Mouse (Mus musculus): ENCODE measurements at regions not wholly inside any gene's neighbourhood (a gene's known extent, or its start where the extent isn't known, plus 50 kb on each side); places are given as distances from the start of the nearest gene placed in this dataset.

GRCm38 (mm10) chr3:126491251-126491913 is 104.7 kb upstream of the Camk2d start:
- no peak overlapping the region for H3K27ac ChIP-seq
- WGBS: 32% methylated on average over 2 of the region's 2 CpGs
- peaks cover 7% of the 10 kb centered on the region for H3K4me1 ChIP-seq
- no peak overlapping the region for H3K9ac ChIP-seq
- no peak overlapping the region for H3K4me2 ChIP-seq
- H3K27me3 ChIP-seq: no peaks in the 10 kb centered on the region
- no peaks in the 10 kb centered on the region for H3K36me3 ChIP-seq (replicated peaks)
- ATAC-seq (ENCODE audit: low FRiP score): 0 out of 2 replicates have a peak, but pooled peaks have one; percentile 39
- no peak overlapping the region for H3K4me3 ChIP-seq (replicated peaks)
- no peaks in the 10 kb centered on the region for H3K9me3 ChIP-seq

DNA sequence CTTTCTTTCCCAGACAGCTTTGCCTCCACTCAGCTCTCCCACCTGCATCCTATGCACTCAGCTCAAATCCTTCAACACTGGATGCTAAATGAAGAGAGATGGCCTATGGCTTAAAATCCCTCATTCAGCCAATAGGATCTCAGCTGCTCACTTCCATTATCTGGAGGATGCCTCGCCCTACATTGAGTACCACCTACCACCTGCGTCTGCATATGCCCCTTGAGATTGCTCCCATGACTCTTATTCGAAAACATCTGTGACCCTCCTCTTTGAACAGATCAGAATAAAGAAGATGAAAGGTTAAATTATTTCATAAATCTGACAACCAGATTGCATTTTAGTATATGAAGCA is 104.2 kb upstream of the Camk2d start:
- Histone ChIP-seq H3K4me1 (peaks cover 7% of the 10 kb centered on the region), H3K27me3 (no peaks in the 10 kb centered on the region), H3K36me3 (replicated peaks) (no peaks in the 10 kb centered on the region), H3K4me3 (replicated peaks) (no peak overlapping the region), H3K9ac (no peak overlapping the region), H3K9me3 (no peaks in the 10 kb centered on the region), H3K4me2 (no peak overlapping the region), H3K27ac (no peak overlapping the region)
- WGBS: 82% methylated on average over 3 of the region's 3 CpGs
- ATAC-seq (ENCODE audit: low FRiP score): no peak

DNA sequence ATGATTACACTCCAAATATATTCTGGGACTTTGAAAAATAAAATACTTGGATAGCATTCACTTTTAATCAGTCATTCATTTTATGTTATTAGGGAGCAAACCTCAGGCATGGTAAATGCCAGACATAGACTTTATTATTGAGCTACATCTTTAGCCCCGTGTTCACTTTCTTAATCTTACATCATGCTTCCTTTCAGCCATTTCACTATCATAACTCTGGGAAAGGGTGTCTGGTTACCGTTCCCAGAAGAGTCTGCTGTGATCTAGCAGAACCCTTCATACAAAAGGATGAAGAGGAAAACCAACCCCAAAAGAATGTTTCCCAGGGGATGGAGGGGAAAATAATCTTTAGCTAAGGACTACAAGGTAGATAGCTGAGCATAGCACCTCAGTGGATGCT is 97.3 kb upstream of the Camk2d start:
- Histone ChIP-seq H3K4me2 (no peak overlapping the region), H3K27ac (no peak overlapping the region), H3K9ac (no peak overlapping the region), H3K27me3 (no peaks in the 10 kb centered on the region), H3K4me1 (no peaks in the 10 kb centered on the region), H3K36me3 (replicated peaks) (no peaks in the 10 kb centered on the region), H3K4me3 (replicated peaks) (no peak overlapping the region), H3K9me3 (no peaks in the 10 kb centered on the region)
- WGBS: 76% methylated on average over 2 of the region's 2 CpGs
- no peak for ATAC-seq (ENCODE audit: low FRiP score)

DNA sequence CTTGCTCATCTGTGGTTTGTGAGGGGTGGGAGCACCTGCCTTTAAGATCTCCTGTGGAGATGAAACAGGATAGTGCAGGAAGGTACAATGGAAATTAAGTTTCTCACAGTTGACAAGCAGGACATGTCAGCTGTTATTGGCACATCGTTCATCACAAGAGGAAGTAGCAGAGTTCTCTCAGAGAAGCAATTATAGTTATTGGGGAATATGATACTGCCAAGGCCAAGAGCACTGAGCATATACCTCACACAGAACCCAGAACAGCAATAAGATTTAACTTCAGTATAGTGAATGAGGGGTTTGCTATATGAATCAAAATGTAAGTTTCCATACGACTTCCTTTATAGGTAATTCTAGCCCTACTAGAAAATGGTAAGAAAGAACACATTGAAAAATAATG is 95.9 kb upstream of the Camk2d start:
- WGBS: 77% methylated on average over 2 of the region's 2 CpGs
- Histone ChIP-seq H3K4me1 (no peaks in the 10 kb centered on the region), H3K27ac (no peak overlapping the region), H3K4me2 (no peak overlapping the region), H3K4me3 (replicated peaks) (no peak overlapping the region), H3K36me3 (replicated peaks) (no peaks in the 10 kb centered on the region), H3K9me3 (no peaks in the 10 kb centered on the region), H3K27me3 (no peaks in the 10 kb centered on the region), H3K9ac (no peak overlapping the region)
- no peak for ATAC-seq (ENCODE audit: low FRiP score)

DNA sequence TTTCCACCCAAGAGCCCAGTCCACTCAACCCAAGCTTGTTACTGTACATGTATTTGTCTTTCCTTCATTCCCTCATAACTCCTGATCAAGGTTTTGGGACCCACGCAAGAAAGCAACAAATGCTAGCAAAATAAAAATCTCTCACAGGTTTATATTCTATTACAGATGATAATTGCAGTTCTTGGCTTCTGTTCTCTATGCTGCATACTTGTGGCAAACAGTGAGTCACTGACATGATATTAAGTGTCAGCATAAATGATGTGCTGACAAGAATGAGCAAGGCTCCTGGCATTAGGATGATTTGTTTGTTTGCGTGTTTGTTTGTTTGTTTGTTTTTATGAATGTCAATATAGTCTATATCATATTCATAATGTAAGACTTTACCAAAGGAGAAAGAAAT is 94.3 kb upstream of the Camk2d start:
- WGBS: 98% methylated on average over 2 of the region's 2 CpGs
- Histone ChIP-seq H3K4me2 (no peak overlapping the region), H3K27me3 (no peaks in the 10 kb centered on the region), H3K27ac (no peak overlapping the region), H3K9me3 (no peaks in the 10 kb centered on the region), H3K4me3 (replicated peaks) (no peak overlapping the region), H3K9ac (no peak overlapping the region), H3K36me3 (replicated peaks) (no peaks in the 10 kb centered on the region), H3K4me1 (no peaks in the 10 kb centered on the region)
- no peak for ATAC-seq (ENCODE audit: low FRiP score)

- 80% methylated on average over 1 of the region's 1 CpGs for WGBS
- Histone ChIP-seq H3K9me3 (peaks cover 4% of the 10 kb centered on the region; the same call in 1 of the 2 replicates), H3K4me1 (no peaks in the 10 kb centered on the region), H3K27me3 (no peaks in the 10 kb centered on the region), H3K36me3 (replicated peaks) (no peaks in the 10 kb centered on the region), H3K4me2 (no peak overlapping the region), H3K4me3 (replicated peaks) (no peak overlapping the region), H3K9ac (no peak overlapping the region), H3K27ac (no peak overlapping the region)
- ATAC-seq (ENCODE audit: low FRiP score): no peak
These were observed 90.4 kb upstream of the Camk2d start for GRCm38 (mm10) chr3:126505685-126506084.

GRCm38 (mm10) chr3:126514842-126515241 is 81.3 kb upstream of the Camk2d start:
- no peak overlapping the region for H3K27ac ChIP-seq
- no peak overlapping the region for H3K9ac ChIP-seq
- H3K4me2 ChIP-seq: no peak overlapping the region
- no peak overlapping the region for H3K4me3 ChIP-seq (replicated peaks)
- no peaks in the 10 kb centered on the region for H3K27me3 ChIP-seq
- H3K9me3 ChIP-seq: no peaks in the 10 kb centered on the region
- H3K36me3 ChIP-seq (replicated peaks): no peaks in the 10 kb centered on the region
- H3K4me1 ChIP-seq: peaks cover 5% of the 10 kb centered on the region; the same call in 1 of the 2 replicates
- ATAC-seq (ENCODE audit: low FRiP score): no peak
- WGBS: 23% methylated on average over 2 of the region's 2 CpGs

- WGBS: 56% methylated on average over 7 of the region's 7 CpGs
- Histone ChIP-seq H3K27me3 (no peaks in the 10 kb centered on the region), H3K4me2 (no peak overlapping the region), H3K4me3 (replicated peaks) (no peak overlapping the region), H3K9ac (no peak overlapping the region), H3K27ac (no peak overlapping the region), H3K9me3 (no peaks in the 10 kb centered on the region), H3K36me3 (replicated peaks) (no peaks in the 10 kb centered on the region), H3K4me1 (peaks cover 4% of the 10 kb centered on the region; the same call in 1 of the 2 replicates)
- peak; percentile 36; the same call in 1 of the 2 replicates for ATAC-seq (ENCODE audit: low FRiP score)
These were observed 61.8 kb upstream of the Camk2d start for GRCm38 (mm10) chr3:126534118-126534820.

DNA sequence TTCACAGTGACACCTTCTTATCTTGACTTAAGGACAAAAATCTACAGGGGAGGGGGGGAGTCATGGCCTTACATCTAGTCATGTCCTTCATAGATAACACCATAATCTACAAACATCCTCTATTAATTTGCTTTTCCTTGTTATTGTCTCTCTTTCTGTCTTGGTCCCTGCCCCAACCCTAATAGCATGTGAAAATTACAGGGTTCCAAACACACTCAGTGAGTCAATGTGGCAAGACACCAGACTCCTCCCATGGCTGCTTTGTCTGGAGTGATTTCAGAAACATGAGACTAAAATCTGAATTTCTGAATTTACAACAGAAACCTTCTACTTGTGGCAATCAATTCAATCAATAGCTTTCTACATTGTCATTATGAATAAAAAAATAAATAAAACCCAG is 60.8 kb upstream of the Camk2d start:
- no peak for ATAC-seq (ENCODE audit: low FRiP score)
- Histone ChIP-seq H3K9ac (no peak overlapping the region), H3K4me1 (peaks cover 4% of the 10 kb centered on the region; the same call in 1 of the 2 replicates), H3K27ac (no peak overlapping the region), H3K4me2 (no peak overlapping the region), H3K4me3 (replicated peaks) (no peak overlapping the region), H3K9me3 (no peaks in the 10 kb centered on the region), H3K27me3 (no peaks in the 10 kb centered on the region), H3K36me3 (replicated peaks) (no peaks in the 10 kb centered on the region)

DNA sequence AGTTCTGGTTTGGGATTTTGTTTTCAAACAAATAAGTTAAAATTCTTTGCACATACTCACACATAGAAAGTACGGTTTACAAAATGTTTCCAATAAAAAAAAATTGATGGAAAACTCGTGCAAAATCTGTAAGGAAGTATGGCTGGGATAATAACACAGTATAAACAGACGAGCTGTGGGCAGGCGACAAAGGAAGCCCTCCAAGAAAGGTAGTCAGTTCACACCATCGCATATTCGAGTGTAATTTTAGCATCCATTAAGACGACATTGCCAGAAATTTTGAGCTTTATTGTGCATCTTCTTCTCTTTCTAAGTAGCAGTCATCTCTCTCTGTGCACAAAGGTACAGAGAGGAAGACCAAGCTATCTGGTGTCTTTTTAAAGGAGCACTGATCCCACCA is 57.6 kb upstream of the Camk2d start:
- no peaks in the 10 kb centered on the region for H3K27me3 ChIP-seq
- no peak overlapping the region for H3K4me2 ChIP-seq
- H3K36me3 ChIP-seq (replicated peaks): no peaks in the 10 kb centered on the region
- no peak overlapping the region for H3K27ac ChIP-seq
- H3K9ac ChIP-seq: no peak overlapping the region
- WGBS: 85% methylated on average over 7 of the region's 7 CpGs
- H3K4me3 ChIP-seq (replicated peaks): no peak overlapping the region
- no peaks in the 10 kb centered on the region for H3K9me3 ChIP-seq
- H3K4me1 ChIP-seq: peaks cover 4% of the 10 kb centered on the region; the same call in 1 of the 2 replicates
- ATAC-seq (ENCODE audit: low FRiP score): no peak

DNA sequence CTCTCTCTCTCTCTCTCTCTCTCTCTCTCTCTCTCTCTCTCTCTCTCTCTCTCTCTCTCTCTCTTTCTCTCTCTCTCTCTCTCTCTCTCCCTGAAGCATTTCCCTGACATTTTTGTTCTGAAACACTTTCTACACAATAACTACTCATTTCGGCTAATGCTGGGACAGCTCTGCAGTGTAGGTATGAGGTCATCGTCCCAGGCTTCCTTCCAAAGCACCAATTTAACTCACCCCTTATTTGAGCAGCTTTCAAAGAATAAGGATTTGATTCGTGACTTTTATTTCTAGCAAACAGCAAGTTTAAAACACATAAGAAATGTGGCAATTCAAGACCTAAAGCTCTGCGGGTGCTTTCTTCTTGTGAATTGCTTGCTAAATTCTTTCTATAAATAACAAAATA is 55.0 kb upstream of the Camk2d start:
- H3K9me3 ChIP-seq: no peaks in the 10 kb centered on the region
- no peak overlapping the region for H3K9ac ChIP-seq
- ATAC-seq (ENCODE audit: low FRiP score): no peak
- H3K4me2 ChIP-seq: no peak overlapping the region
- H3K4me1 ChIP-seq: no peaks in the 10 kb centered on the region
- WGBS: 75% methylated on average over 4 of the region's 4 CpGs
- no peak overlapping the region for H3K27ac ChIP-seq
- no peak overlapping the region for H3K4me3 ChIP-seq (replicated peaks)
- no peaks in the 10 kb centered on the region for H3K27me3 ChIP-seq
- no peaks in the 10 kb centered on the region for H3K36me3 ChIP-seq (replicated peaks)
